Mouse (Mus musculus): ENCODE measurements around the gene Gm5799.
"Not testable (repeated sequence)": the region's sequence is repeated elsewhere in the genome, so short reads cannot be mapped to it uniquely, and the experiment has no call there.

Gm5799 gene

DNA sequence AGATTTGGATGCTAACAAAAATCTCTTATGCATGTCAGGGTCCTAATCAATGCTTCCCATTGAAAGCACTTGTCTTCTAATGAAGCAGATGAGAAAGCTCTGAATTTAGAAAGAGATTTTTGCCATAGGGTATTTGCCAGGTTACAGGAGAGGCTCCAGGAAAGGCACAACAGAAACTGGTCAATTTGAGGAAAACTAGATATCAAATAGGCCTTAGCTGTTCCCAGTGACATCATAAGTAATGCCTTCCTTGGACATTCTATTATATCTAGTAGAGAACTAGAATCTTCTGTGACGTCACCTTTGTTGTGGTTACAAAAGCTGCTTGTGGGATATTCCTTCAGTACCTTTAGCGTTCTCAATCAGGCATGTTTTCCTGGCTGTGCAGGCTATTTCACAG lies at the start of gene Gm5799:
Gm5799 (plus strand) TSS at position 301 of the 400 bp plus-strand sequence.
- not testable (repeated sequence) for DNase-seq (ENCODE audit: low spot score in 2 of 2)

DNA sequence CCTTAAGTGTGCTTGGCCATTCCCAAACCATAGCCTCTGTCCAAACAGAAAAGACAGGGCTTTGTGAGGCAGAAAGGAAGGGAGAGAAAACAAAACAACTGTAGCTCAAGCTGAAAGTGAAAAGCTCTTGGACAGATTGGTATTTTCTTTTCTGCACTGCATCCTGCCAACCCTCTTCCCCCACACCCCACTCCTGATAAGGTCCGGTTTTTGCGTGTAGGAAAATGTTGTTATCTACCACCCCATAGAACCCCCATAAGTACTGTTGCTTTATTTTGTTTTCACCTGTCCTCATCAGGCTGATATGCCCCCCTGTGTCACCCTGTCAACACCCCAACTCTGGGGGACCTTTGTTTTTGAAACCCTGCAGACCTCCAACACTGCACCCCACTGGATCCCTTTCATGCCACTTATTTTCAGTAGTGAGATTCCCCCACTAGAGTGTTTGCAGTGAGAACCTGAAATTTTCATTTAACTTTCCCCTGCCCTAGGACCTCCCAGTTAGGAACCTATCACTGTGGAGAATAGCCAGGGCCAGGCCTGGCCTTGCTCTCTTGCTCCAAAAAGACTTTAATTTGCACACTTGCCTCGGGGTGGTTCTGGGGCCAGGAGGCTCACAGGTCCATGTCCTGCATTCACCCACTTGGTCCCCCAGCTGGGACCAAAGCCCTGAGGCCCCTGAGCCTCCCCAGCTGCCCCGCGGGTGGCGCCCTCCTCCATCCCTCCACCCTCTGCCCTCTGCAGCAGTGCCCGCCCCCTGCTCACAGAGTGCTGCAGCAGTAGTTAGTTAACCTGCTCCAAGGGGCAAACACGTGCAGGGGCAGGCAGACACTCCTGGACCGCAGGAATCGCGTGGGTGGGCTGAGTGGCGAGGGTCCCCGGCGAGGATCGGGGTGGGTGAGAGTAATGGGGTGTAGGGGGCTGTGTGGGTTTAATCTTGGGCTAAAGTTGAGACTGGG lies 12.0 kb upstream of the Gm5799 start:
- DNase-seq (ENCODE audit: low spot score in 2 of 2): not testable (repeated sequence)

DNA sequence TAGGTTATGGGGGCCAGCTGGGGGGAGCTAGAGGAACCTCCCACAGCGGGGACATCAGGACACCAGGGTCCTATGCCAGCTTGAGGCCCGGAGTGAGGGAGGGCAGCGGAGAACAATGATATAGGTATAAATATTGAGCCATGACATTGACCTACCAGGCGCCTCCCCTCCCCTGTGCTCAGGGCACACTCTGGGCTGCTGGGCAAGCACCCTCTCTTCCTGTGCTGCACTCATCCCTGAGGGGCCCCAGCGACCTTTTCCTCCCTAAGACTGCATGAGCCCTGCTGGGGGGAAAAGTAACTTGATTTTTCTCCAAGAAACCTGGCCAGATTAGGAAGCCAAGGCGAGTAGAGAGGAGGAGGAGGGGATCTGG lies 11.4 kb upstream of the Gm5799 start:
- not testable (repeated sequence) for DNase-seq (ENCODE audit: low spot score in 2 of 2)

DNA sequence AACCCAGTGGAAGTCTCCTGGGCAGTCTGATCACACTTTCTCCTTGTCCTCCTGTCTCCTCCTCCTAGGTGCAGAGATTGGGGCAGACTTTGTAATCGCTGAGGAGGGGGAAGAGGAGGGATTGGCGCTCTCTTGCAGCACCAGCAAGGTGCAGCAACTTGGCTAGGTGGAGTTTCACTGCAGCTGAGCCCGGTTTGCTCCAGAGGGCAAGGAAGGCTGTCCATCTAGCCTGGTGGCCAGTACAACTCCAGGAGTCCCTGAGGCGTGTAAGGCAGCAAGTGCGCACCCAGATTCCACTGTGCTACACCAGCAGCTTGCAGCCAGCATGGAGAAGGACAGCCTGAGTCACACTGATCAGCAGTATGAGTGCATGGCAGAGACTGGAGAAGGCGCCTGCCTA lies 11.0 kb upstream of the Gm5799 start:
- not testable (repeated sequence) for DNase-seq (ENCODE audit: low spot score in 2 of 2)

DNA sequence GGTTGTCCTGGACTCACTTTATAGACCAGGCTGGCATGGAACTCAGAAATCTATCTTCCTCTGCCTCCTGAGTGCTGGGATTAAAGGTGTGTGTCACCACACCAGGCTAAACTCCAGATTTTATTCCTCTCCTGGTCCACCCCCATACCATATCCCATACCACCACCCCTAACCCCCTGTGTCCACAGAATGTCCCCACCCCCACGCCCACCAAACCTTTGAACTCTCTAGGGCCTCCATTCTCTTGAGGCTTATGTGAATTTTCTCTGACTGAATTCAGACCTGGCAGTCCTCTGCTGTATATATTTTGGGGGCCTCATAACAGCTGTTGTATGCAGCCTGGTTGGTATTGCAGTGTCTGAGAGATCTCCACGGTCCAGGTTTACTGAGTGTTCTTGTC lies 5.2 kb upstream of the Gm5799 start:
- not testable (repeated sequence) for DNase-seq (ENCODE audit: low spot score in 2 of 2)

DNA sequence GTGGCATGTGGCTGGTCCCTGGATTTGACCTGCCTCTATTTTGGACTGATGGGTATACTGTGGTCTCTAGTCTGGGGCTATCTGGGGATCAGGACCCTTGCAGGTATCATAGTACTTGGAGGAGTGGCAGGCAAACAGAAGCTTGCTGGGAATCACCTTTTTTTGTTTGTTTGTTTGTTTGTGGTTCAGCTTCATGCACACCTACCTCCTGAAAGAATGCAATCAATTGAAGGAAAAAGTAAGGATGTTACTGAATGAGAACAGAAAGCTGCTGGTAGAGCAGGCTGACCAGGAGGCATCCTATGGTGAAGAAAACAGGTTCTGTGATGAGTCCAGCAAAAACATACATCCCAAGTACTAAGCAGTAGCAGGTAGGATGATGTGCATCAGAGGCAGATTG lies 2.9 kb downstream of the Gm5799 start:
- not testable (repeated sequence) for DNase-seq (ENCODE audit: low spot score in 2 of 2)

DNA sequence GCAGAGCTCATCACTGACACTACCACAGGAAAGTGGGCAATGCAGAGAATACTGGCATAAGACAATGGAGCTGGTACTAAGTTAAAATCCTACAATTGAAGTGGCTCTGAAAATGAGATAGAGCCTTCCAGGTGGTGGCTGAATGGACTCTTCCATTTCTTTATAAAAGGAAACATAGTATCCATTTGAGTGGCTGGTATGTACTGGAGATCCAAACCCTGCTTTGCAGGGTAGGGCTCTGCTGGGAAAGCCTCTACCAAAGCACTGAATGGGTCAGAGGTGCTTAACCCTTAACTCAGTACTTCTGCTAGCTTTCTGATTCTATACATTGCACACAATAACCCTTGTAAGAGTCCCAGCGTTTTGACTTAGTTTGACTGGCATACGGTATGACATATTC lies 8.9 kb downstream of the Gm5799 start:
- DNase-seq (ENCODE audit: low spot score in 2 of 2): not testable (repeated sequence)

DNA sequence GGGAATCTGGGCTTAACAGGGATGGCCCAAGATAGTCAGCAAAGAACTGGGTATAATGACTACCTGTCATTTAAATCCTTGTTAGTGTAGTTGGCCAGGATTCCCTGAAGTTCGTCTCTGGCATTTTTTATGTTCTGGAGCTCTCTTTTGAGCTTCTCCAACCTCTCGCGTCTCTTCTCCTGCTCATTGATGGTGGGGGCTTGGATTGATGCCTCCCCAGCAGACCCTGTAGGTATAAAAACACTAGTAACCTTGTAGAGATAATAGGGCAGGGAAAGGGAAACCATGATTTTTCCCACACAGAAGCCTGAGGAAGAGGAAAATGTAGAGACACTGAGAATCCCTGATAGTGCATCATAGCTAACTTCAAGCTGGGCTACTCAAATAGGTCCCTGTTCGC lies 34.6 kb downstream of the Gm5799 start:
- not testable (repeated sequence) for DNase-seq (ENCODE audit: low spot score in 2 of 2)

DNA sequence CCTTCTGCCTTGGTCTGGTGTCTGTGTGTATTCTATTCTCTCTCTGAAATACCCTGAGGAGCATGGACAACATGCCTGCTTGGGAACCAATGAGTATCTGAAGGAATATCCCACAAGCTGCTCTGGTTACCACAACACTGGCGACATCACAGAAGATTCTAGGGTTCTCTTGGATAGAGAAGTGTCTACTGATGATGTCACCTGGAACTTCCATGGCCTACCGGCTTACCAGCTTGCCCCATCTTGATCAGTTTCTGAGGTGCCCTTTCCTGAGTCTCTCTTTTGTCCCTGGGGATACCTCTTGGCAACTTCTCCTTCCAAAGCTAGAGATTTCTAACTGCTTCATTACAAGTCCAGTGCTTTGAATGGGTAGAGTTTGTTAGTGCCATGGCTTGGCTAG lies 35.7 kb downstream of the Gm5799 start, which contains the start of gene Gm17654:
Gm17654 (minus strand) TSS at position 101 of the 400 bp plus-strand sequence.
- not testable (repeated sequence) for DNase-seq (ENCODE audit: low spot score in 2 of 2)
